Mouse (Mus musculus) Patski (cell line): Measurements from ENCODE around the gene Tomm34. TPM values are rescaled to one million over a fixed set of nuclear protein-coding genes. Genes with fewer than 3 reads are reported as not detected.
"Not testable (repeated sequence)": the region's sequence is repeated elsewhere in the genome, so short reads cannot be mapped to it uniquely, and the experiment has no call there.

Experiments
- ATAC-seq: fragments of 100-300 bp; one replicate; pipeline ENCODE4 v1.8.0; 2021
- CTCF ChIA-PET: fragments of 350-600 bp; sonication (Branson Sonifier 250); formaldehyde crosslinking; loops from one replicate; lab custom pipeline; 2022; ENCODE audit warnings: inconsistent platforms; lab: Charles Lee
- POLR2A ChIA-PET: fragments of 350-600 bp; sonication (Branson Sonifier 250); formaldehyde crosslinking; loops from one replicate; lab custom pipeline; 2022; ENCODE audit warnings: antibody characterized with exemption, inconsistent platforms; lab: Charles Lee
- DNase-seq: peaks from one replicate; pipeline ENCODE4 v3.0.0-alpha.2; 2011; ENCODE audit warnings: low read depth, low spot score
- H3K27me3 ChIP-seq: fragments of 371-371 bp; one replicate; pipeline ENCODE4 v1.5.1; 2021
- CTCF ChIP-seq: fragments of 100-300 bp; IDR thresholded peaks from one replicate; pipeline ENCODE4 v1.5.1; 2021
- in situ Hi-C: fragments of 300-500 bp; cut with MboI; formaldehyde crosslinking; loops from 3 replicates; pipeline ENCODE4 v1.11.1; 2018; ENCODE audit warnings: low pct_unique_long_range_greater_than_20kb, mixed read lengths
- polyA plus RNA-seq: library from polyadenylated mRNA; unstranded; gene quantifications from one replicate; pipeline ENCODE4 v1.2.3, GENCODE M21; 2021

The Tomm34 gene
- polyA plus RNA-seq, 1 experiment from 2014 or later: 58.3 TPM

DNA sequence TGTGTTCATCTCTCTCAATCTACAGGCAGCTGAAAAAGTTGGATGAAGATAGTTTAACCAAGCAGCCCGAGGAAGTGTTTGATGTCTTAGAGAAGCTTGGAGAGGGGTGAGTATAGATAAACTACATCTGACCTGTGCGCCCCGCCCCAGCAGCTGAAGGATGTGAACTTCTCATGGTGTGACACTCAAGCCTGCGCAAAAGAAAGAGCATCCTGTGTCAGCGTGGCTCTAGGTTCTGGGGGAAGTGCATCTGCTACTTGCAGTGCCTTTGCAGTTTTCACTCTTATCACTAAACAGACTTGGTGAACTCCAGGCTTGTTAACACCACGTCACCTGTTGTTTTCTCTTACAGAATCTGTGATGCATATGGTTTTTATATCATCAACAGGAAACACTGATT, 8.5 kb upstream of the Tomm34 start:
- POLR2A ChIA-PET: interaction anchor here (0.8 kb wide), 1 partner anchor 8 kb away, joined by 3 read pairs; the partner anchor contains the start of gene Tomm34
- no peak for TF ChIP-seq CTCF
- in situ Hi-C loops: no loop called here
- DNase-seq: no peak
- CTCF ChIA-PET: no interaction called here
- H3K27me3 ChIP-seq: no peaks in the 10 kb centered on the region
- no peak for ATAC-seq

DNA sequence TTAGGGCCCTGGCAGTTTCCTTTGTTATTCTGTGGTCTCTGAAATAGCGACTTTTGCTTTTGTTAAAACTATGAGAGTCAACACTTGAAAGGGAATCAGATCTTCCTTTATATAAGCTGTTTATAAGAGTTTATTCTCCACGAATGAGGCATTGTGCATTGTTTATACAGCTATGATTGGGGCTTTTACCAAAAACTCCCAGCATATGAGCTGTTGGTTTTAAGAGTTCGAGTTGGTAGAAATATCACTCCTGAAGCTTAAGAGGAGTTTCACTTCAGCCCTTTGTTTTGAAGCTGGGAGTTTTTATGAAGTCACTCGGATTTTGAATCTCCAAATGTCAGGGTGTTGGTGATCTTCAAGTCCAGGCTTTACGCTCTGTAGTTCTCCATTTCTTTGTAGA, 6.9 kb upstream of the Tomm34 start:
- TF ChIP-seq CTCF: no peak
- ATAC-seq: no peak
- CTCF ChIA-PET: interaction anchor here (1.3 to 1.5 kb wide), 2 partner anchors 8 to 49 kb away, joined by 4 read pairs; no protein-coding TSS in a partner anchor
- DNase-seq: no peak
- in situ Hi-C loops: no loop called here
- POLR2A ChIA-PET: no interaction called here
- no peaks in the 10 kb centered on the region for H3K27me3 ChIP-seq

DNA sequence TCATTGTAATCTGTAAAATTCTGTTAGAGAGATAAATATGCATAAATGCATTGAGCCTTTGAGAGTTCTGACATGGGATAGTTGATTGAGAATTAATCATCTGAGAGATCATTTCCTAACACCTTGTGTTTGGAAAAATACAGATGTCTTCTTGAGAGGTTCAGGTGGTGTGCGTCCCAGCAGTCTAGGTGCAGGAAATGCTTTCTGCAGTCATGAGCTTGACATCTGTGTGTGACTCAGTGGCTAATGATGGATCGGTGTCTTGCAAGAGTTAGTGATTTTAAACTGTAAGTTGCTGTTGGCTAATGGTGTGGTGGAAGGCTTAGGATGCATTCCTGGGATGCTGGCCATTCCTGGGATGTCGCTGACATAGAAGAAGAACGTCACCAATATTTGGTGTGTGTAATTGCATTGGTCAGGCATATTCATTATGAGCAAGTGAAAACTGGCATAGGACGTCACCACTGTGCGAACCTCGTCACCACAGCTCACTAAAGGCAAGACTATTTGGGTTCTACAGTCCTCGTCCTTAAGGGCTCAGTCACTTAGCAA, 6.0 kb upstream of the Tomm34 start:
- in situ Hi-C loops: no loop called here

DNA sequence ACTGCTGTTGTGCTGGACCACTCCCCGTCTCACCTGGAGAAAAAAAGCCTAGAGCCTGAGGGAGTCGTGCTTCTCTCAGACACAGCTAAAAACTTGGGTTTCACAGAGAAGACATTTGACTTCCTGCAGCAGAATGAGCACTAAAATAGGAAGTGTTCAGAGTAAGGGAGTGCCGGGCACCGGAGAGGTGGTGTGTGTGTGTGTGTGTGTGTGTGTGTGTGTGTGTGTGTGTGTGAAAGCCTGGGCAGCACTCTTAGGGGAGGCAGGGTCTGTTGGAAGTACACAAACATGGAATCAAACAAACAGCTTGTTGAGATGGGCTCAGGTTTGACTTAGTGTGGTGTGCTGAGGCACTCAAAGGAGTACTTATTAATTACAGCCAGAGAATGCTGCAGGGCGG, 4.1 kb upstream of the Tomm34 start:
- H3K27me3 ChIP-seq: no peaks in the 10 kb centered on the region
- DNase-seq (no peak), ATAC-seq (no peak)
- ChIA-PET CTCF (interaction anchor here (1.0 to 1.2 kb wide), 2 partner anchors 14 to 20 kb away, joined by 3 read pairs; no protein-coding TSS in a partner anchor), POLR2A (interaction anchor here (0.7 kb wide), 1 partner anchor 9 kb away, joined by 4 read pairs; no protein-coding TSS in a partner anchor)
- TF ChIP-seq CTCF: no peak
- in situ Hi-C loops: no loop called here

More for the DNA sequence above, 6.0 kb upstream of the Tomm34 start:
- ATAC-seq: peak; percentile 48
- ChIA-PET CTCF (interaction anchor here (1.5 kb wide), 1 partner anchor 9 kb away, joined by 4 read pairs; no protein-coding TSS in a partner anchor), POLR2A (interaction anchor here (0.7 kb wide), 1 partner anchor 16 kb away, joined by 3 read pairs; no protein-coding TSS in a partner anchor)
- TF ChIP-seq CTCF: no peak
- DNase-seq: no peak
- H3K27me3 ChIP-seq: no peaks in the 10 kb centered on the region

DNA sequence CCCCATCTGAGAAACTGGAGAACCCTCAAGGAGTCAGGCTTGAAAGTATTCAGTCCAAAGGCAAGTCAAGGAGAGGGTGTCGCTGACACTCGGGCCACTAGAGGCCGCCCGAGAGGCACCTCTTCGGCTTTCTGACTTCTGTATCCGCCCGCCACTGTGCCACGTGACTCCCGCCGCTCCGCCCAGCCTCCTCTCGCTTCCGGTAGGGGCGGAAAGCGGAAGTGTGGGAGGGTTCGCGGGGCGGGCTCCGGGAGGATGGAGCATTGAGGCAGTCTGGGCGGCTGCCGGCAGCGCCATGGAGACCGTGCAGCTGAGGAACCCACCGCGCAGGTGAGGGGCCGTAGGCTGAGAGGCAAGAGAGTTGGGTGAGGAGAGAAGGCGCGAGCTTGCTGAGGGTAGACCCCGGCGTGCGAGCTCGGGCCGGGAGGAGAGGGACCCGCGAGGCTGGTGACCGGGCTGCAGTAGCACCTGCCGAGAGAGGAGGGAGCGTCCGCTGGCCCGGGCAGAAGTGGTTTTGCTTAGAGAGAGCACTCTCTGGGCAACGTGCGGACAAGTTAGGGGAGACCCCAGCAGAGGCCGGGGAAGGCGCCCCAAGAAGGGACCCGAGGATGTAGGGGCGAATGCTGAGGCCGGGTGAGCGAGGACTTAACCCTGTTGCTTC, 3.1 kb upstream of the Tomm34 start:
- ChIA-PET CTCF (interaction anchor here (1.2 kb wide), 1 partner anchor 15 kb away, joined by 3 read pairs; no protein-coding TSS in a partner anchor), POLR2A (no interaction called here)
- ATAC-seq: peak; percentile 68
- no peak for TF ChIP-seq CTCF
- no peaks in the 10 kb centered on the region for H3K27me3 ChIP-seq
- DNase-seq: peak; percentile 65
- in situ Hi-C loops: no loop called here

DNA sequence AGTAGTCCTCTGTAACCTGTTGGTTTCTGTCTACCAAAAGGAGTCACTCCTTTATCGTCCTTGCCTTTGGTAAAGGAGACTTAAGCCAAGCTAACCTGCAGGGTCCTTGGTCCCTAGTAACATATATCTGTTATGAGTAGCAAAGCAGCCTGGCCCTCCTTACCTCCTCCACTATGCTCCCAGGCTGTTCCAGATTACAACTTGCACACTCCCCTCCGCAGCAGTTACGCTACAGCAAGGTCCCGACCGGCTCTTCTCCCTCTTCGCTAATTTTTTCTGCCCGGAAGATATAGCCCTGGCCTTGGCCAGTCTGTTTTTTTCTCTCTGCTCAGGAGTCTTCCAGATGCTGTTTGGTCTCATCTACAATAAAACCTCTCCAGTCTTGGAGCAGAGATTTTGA, 2.2 kb upstream of the Tomm34 start:
- POLR2A ChIA-PET: no interaction called here

DNA sequence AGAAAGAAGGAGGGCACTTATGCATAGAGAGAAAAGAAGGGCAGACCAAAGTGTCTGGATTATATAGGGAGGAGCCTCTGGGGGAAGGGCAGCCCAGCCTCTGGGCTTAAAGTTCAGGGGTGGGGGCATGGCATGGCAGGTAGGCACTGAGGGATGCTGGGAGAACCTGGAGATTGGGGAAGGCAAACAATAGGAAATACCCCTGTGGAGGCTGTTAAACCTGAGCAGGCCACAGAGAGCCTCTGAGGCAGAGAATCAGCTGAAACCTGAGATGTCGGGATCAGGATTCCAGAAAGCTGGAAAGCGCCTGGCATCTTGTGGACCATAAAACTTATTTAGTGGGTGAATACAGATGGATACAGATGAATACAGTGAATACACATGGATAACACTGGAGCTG, 1.1 kb upstream of the Tomm34 start:
- CTCF ChIA-PET: no interaction called here
- H3K27me3 ChIP-seq: no peaks in the 10 kb centered on the region
- in situ Hi-C loops: no loop called here
- TF ChIP-seq CTCF: no peak
- ATAC-seq (no peak), DNase-seq (no peak)
- POLR2A ChIA-PET: interaction anchor here (0.6 kb wide), 1 partner anchor 332 kb away, joined by 5 read pairs; no protein-coding TSS in a partner anchor

More for the DNA sequence above, 2.2 kb upstream of the Tomm34 start:
- CTCF ChIA-PET: interaction anchor here (0.7 kb wide), 1 partner anchor 11 kb away, joined by 3 read pairs; no protein-coding TSS in a partner anchor
- no peak for DNase-seq
- no peak for ATAC-seq
- TF ChIP-seq CTCF: no peak
- H3K27me3 ChIP-seq: no peaks in the 10 kb centered on the region
- in situ Hi-C loops: no loop called here

DNA sequence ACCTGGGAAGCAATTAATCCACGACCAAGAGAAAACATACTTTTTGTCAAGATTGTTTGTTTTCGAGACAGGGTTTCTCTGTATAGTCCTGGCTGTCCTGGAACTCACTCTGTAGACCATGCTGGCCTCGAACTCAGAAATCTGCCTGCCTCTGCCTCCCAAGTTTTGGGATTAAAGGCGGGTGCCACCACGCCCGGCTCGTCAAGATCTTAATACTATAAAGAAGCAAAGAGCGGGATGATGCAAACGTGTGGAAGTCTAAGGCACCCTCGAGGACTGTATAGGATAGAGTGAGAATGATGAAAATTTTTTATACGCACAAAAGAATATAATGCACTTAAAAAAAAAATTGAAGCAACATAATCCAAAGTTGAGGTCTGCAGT, 460 bp upstream of the Tomm34 start:
- CTCF ChIA-PET: interaction anchor here (1.5 kb wide), 1 partner anchor 15 kb away, joined by 5 read pairs; no protein-coding TSS in a partner anchor
- ATAC-seq, in situ Hi-C loops, H3K27me3 ChIP-seq, DNase-seq: not testable (repeated sequence)
- POLR2A ChIA-PET: interaction anchor here (1.0 to 1.6 kb wide), 2 partner anchors 8 to 37 kb away, joined by 3 read pairs; no protein-coding TSS in a partner anchor

DNA sequence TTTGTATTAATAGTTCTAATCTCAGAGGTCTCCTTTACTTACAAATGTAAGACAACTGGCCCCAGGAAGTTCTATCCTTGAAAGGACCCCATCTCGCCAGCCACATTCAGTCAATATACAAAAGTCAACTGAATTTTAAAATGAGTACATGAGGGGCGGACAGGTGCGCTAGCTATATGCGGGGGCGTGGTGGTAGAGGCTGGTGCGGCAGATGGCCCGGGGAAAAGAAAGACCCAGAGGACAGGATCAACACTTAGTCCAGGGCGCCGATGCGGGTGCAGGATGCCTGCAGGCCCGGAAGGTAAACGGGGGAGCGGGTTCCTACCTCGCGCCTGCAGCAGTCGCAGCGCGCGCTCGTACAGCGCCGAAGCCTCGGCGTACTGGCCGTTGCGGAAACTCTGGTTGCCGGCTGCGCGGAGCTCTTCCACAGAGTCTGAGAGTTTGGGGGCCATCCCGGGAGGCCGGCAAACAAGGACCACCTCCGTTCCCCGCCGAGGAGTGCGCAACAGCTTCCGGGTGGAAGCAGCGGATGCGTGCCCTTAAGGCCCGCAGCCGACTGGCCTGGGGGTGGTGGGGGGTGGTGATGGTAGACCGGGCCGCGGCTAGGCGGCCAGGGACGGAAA, 716 bp downstream of the Tomm34 start, which contains the start of gene Stk4:
Gene Stk4 (plus strand): TSS at position 181 of the 623 bp plus-strand sequence.
- ChIA-PET POLR2A (interaction anchor here (0.6 to 1.6 kb wide), 5 partner anchors 9 to 412 kb away, joined by 3 to 4 read pairs (median 3); no protein-coding TSS in a partner anchor), CTCF (interaction anchor here (1.5 kb wide), 1 partner anchor 16 kb away, joined by 5 read pairs; no protein-coding TSS in a partner anchor)
- in situ Hi-C loops: no loop called here
- DNase-seq (no peak), ATAC-seq (peak; percentile 5)
- H3K27me3 ChIP-seq: no peaks in the 10 kb centered on the region
- no peak for TF ChIP-seq CTCF

DNA sequence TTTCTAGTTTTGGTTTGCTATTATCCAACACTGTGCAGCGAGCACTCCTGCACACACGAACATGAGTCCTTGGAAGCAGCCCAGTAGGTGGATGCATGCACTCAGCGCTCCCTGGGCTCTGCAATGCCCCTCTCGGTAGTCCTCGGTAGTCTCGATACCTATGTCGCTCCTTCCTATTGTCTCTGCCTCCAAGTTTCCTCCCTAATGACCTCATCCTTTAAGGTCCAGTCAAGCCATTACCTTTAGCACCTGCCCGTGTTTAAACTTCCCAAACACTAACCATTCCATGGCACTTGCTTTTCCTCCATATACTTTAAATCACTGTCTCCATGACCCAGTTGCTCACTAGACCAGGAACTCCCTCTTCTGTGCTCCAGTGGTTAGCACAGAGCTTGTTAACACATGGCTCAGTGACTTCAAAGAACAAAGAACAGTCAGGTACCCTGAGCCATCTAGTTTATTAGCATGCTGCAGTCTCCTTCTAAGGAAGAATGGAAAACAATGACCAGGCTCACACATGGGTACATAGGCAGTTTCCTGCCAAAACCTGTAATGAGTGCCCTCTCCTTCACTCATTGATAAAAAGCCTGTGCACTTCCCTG, 11.2 kb downstream of the Tomm34 start:
- in situ Hi-C loops: no loop called here
- CTCF ChIA-PET: no interaction called here
- ATAC-seq: no peak
- DNase-seq: no peak
- H3K27me3 ChIP-seq: no peaks in the 10 kb centered on the region
- TF ChIP-seq CTCF: no peak
- POLR2A ChIA-PET: no interaction called here
